Mouse (Mus musculus): ENCODE data around the gene 4930579F01Rik. TPM values are rescaled to one million over a fixed set of nuclear protein-coding genes. Genes with fewer than 3 reads are reported as not detected.

4930579F01Rik gene
- polyA plus RNA-seq, 1 experiment from 2014 or later = not detected

DNA sequence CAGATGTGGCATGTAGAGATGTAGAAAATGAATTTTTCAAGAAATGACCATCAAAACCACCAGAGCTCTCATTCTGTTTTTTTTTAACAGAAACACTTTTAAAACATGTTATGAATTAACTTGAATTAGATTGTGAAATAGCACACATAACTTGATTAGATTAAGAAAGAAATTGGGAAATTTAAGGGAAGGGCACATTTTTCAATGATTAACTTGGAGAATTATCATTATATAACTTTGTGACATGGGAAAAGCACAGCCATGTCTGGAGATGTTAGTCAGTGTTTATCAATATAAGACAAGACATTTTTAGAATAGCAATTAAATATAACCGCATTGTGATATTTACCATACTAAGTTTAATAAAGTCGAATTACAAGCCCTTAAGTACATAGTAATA is 37.9 kb upstream of the 4930579F01Rik start:
- ATAC-seq = no peak
- H3K9ac ChIP-seq (ENCODE audit: low read length) = no peak overlapping the region
- no peak overlapping the region for H3K4me3 ChIP-seq (ENCODE audit: low read depth, low read length)
- no peaks in the 10 kb centered on the region for H3K27me3 ChIP-seq (replicated peaks; ENCODE audit: control insufficient read depth, insufficient read depth, low read length)
- 89% methylated on average over 2 of the region's 2 CpGs for WGBS
- no peaks in the 10 kb centered on the region for H3K4me1 ChIP-seq (ENCODE audit: control insufficient read depth, insufficient read depth, low read length)
- H3K9me3 ChIP-seq (replicated peaks; ENCODE audit: control insufficient read depth, low read length) = no peaks in the 10 kb centered on the region
- H3K4me2 ChIP-seq (ENCODE audit: low read length) = no peak overlapping the region
- no peaks in the 10 kb centered on the region for H3K36me3 ChIP-seq (ENCODE audit: control insufficient read depth, insufficient read depth, low read length)
- no peak for DNase-seq (ENCODE audit: low spot score)
- H3K27ac ChIP-seq (ENCODE audit: low read depth, low read length) = no peak overlapping the region

DNA sequence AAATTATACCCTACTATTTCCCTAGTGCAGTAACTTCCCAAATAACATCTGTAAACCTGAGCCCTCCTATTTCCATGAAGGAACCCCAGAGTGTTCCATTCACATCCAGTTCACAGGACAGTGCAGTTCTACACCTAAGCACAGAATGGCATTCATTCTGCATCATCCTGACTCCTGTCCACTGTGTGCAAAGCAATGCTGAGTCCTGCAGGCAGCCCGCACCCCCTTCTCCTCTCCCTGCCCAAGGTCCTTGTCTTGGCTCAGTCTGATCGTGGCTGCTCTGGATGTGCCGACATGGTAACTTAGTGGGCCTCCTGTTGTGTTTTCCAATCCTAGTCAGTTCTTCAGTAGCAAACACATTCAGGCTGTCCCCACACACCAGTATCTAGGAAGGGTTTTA is 36.6 kb upstream of the 4930579F01Rik start:
- no peak for DNase-seq (ENCODE audit: low spot score)
- Histone ChIP-seq H3K4me1 (ENCODE audit: control insufficient read depth, insufficient read depth, low read length) (no peaks in the 10 kb centered on the region), H3K4me2 (ENCODE audit: low read length) (no peak overlapping the region), H3K27ac (ENCODE audit: low read depth, low read length) (no peak overlapping the region), H3K9ac (ENCODE audit: low read length) (no peak overlapping the region), H3K36me3 (ENCODE audit: control insufficient read depth, insufficient read depth, low read length) (no peaks in the 10 kb centered on the region), H3K9me3 (replicated peaks; ENCODE audit: control insufficient read depth, low read length) (no peaks in the 10 kb centered on the region), H3K4me3 (ENCODE audit: low read depth, low read length) (no peak overlapping the region), H3K27me3 (replicated peaks; ENCODE audit: control insufficient read depth, insufficient read depth, low read length) (no peaks in the 10 kb centered on the region)
- 79% methylated on average over 3 of the region's 3 CpGs for WGBS
- no peak for ATAC-seq

DNA sequence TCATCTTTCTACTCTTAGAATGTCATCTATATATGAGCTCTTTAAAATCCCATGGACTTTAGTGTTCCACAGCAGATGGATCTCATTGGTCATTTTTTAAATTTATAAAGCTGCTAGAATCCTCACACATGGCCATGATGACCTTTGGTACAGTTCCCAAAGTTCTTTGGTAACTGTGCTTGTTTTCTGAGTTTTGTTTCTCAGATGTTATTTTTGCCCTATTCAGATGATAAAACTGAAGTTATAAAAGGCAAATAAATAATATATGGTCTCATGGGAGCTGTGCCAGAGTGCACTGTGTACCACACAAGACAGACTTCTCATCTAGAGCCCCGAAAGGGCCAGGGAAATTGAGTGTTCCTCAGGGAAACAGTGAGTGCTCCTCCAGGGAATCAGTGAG is 35.8 kb upstream of the 4930579F01Rik start:
- no peak for DNase-seq (ENCODE audit: low spot score)
- H3K4me2 ChIP-seq (ENCODE audit: low read length) = no peak overlapping the region
- H3K27ac ChIP-seq (ENCODE audit: low read depth, low read length) = no peak overlapping the region
- no peaks in the 10 kb centered on the region for H3K9me3 ChIP-seq (replicated peaks; ENCODE audit: control insufficient read depth, low read length)
- no peak overlapping the region for H3K9ac ChIP-seq (ENCODE audit: low read length)
- H3K36me3 ChIP-seq (ENCODE audit: control insufficient read depth, insufficient read depth, low read length) = no peaks in the 10 kb centered on the region
- H3K4me3 ChIP-seq (ENCODE audit: low read depth, low read length) = no peak overlapping the region
- H3K4me1 ChIP-seq (ENCODE audit: control insufficient read depth, insufficient read depth, low read length) = no peaks in the 10 kb centered on the region
- no peaks in the 10 kb centered on the region for H3K27me3 ChIP-seq (replicated peaks; ENCODE audit: control insufficient read depth, insufficient read depth, low read length)
- no peak for ATAC-seq
- 93% methylated on average over 1 of the region's 1 CpGs for WGBS

DNA sequence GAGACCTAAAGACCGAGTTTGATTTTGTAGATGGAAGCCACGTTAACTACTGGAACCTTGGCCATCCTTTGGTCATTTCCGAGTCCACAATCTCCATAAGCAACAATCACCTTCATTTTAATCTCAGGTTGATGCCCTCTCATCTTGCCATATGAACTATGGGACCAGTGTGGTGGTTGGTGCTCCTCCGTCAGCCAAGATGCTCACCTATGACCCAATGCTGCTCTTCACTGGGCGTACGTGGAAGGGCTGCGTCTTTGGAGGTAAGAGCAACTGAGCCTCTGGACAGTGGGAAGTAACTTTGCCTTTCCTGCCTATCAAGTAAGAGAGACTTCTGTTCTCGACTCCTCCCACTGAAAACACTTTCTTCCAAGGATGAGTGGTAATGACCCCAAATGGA is 34.2 kb upstream of the 4930579F01Rik start:
- H3K27me3 ChIP-seq (replicated peaks; ENCODE audit: control insufficient read depth, insufficient read depth, low read length) = no peaks in the 10 kb centered on the region
- no peak overlapping the region for H3K27ac ChIP-seq (ENCODE audit: low read depth, low read length)
- H3K4me1 ChIP-seq (ENCODE audit: control insufficient read depth, insufficient read depth, low read length) = no peaks in the 10 kb centered on the region
- no peak overlapping the region for H3K4me2 ChIP-seq (ENCODE audit: low read length)
- ATAC-seq (no peak), DNase-seq (ENCODE audit: low spot score) (no peak)
- H3K9me3 ChIP-seq (replicated peaks; ENCODE audit: control insufficient read depth, low read length) = no peaks in the 10 kb centered on the region
- 91% methylated on average over 8 of the region's 8 CpGs for WGBS
- H3K36me3 ChIP-seq (ENCODE audit: control insufficient read depth, insufficient read depth, low read length) = no peaks in the 10 kb centered on the region
- no peak overlapping the region for H3K9ac ChIP-seq (ENCODE audit: low read length)
- no peak overlapping the region for H3K4me3 ChIP-seq (ENCODE audit: low read depth, low read length)

DNA sequence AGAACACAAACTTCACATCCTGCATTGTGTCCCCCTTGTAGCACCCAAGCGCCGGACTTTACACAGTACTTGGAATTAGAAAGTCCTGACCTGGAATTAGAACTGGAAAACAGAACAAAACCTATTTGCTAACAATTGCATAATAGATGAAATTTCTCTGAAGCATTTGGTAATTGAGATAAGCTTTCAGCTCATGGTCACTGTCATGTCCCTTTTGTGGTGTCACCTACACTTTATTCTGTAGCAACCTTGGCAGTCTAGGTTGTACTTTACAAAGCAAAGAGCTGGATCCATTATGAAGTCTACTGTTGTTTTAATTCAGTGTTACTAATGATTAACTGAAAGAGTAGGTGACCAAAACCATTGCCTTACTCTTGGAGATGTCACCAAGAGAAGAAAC is 33.5 kb upstream of the 4930579F01Rik start:
- WGBS = 94% methylated on average over 2 of the region's 2 CpGs
- no peaks in the 10 kb centered on the region for H3K4me1 ChIP-seq (ENCODE audit: control insufficient read depth, insufficient read depth, low read length)
- H3K4me2 ChIP-seq (ENCODE audit: low read length) = no peak overlapping the region
- no peaks in the 10 kb centered on the region for H3K27me3 ChIP-seq (replicated peaks; ENCODE audit: control insufficient read depth, insufficient read depth, low read length)
- H3K27ac ChIP-seq (ENCODE audit: low read depth, low read length) = no peak overlapping the region
- H3K36me3 ChIP-seq (ENCODE audit: control insufficient read depth, insufficient read depth, low read length) = no peaks in the 10 kb centered on the region
- H3K9me3 ChIP-seq (replicated peaks; ENCODE audit: control insufficient read depth, low read length) = no peaks in the 10 kb centered on the region
- DNase-seq (ENCODE audit: low spot score) (no peak), ATAC-seq (no peak)
- no peak overlapping the region for H3K4me3 ChIP-seq (ENCODE audit: low read depth, low read length)
- H3K9ac ChIP-seq (ENCODE audit: low read length) = no peak overlapping the region

DNA sequence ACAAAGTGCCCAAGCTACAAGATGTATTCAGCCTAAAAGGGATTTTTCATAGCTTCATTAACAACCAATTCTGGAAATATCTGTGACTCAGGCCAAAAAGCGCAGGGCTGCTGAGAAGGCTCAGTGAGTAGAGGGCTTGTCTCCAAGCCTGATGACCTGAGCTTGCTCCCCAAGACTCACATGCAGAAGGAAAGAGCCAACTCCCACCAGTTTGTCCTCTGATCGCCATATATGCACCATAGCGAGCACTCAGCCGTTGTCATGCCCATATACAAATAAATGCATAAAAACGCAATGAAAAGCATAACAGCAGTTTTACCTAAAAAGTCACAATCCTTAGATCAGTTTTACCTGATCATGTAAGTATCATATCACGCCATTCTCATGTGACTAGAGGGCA is 32.9 kb upstream of the 4930579F01Rik start:
- H3K36me3 ChIP-seq (ENCODE audit: control insufficient read depth, insufficient read depth, low read length) = no peaks in the 10 kb centered on the region
- H3K4me1 ChIP-seq (ENCODE audit: control insufficient read depth, insufficient read depth, low read length) = no peaks in the 10 kb centered on the region
- H3K9me3 ChIP-seq (replicated peaks; ENCODE audit: control insufficient read depth, low read length) = no peaks in the 10 kb centered on the region
- DNase-seq (ENCODE audit: low spot score) = no peak
- WGBS = 94% methylated on average over 6 of the region's 6 CpGs
- no peak overlapping the region for H3K4me3 ChIP-seq (ENCODE audit: low read depth, low read length)
- no peak overlapping the region for H3K9ac ChIP-seq (ENCODE audit: low read length)
- H3K27ac ChIP-seq (ENCODE audit: low read depth, low read length) = no peak overlapping the region
- ATAC-seq = no peak
- no peak overlapping the region for H3K4me2 ChIP-seq (ENCODE audit: low read length)
- H3K27me3 ChIP-seq (replicated peaks; ENCODE audit: control insufficient read depth, insufficient read depth, low read length) = no peaks in the 10 kb centered on the region

DNA sequence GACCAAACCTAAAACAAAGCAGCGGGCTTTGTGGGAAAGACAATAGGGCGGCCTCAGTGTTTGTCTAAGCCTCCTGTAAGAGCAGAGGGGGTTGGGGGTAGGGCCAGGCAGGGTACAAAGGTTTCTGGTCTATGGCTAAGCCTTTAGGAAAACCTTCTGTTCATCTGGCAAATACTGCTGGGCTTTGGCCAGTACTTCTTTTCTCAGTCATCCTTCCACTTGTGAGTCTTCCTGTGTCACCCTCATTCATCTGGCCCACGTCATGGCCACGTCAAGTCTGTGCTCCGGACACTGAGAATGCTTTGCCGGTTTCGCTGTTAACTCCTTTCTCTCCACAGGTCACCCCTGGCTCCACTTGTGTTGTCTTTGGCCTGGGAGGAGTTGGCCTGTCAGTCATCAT is 32.2 kb upstream of the 4930579F01Rik start:
- no peak overlapping the region for H3K4me2 ChIP-seq (ENCODE audit: low read length)
- no peaks in the 10 kb centered on the region for H3K4me1 ChIP-seq (ENCODE audit: control insufficient read depth, insufficient read depth, low read length)
- DNase-seq (ENCODE audit: low spot score) = no peak
- no peak overlapping the region for H3K9ac ChIP-seq (ENCODE audit: low read length)
- 54% methylated on average over 7 of the region's 7 CpGs for WGBS
- ATAC-seq = no peak
- H3K27ac ChIP-seq (ENCODE audit: low read depth, low read length) = no peak overlapping the region
- H3K9me3 ChIP-seq (replicated peaks; ENCODE audit: control insufficient read depth, low read length) = no peaks in the 10 kb centered on the region
- no peaks in the 10 kb centered on the region for H3K27me3 ChIP-seq (replicated peaks; ENCODE audit: control insufficient read depth, insufficient read depth, low read length)
- no peak overlapping the region for H3K4me3 ChIP-seq (ENCODE audit: low read depth, low read length)
- H3K36me3 ChIP-seq (ENCODE audit: control insufficient read depth, insufficient read depth, low read length) = no peaks in the 10 kb centered on the region

DNA sequence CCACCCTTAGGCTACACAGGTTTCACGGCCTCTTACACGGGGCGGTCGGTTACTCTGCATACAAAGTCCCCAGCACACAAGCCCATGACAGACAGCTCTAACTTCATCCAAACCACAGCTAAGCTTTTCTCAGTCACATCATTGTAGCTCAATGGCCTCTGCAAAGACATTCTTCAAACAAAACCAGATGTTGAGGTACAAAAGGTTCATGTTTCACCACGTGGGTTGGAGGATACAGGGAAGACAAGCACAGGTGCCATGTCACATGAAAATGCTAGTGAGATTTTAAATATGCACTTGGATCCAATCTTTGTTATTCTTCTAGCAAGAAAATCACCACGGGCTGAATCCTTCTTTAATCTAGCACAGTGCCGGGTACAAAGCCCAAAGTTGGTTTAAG is 31.7 kb upstream of the 4930579F01Rik start:
- Histone ChIP-seq H3K4me3 (ENCODE audit: low read depth, low read length) (no peak overlapping the region), H3K27ac (ENCODE audit: low read depth, low read length) (no peak overlapping the region), H3K27me3 (replicated peaks; ENCODE audit: control insufficient read depth, insufficient read depth, low read length) (no peaks in the 10 kb centered on the region), H3K9me3 (replicated peaks; ENCODE audit: control insufficient read depth, low read length) (no peaks in the 10 kb centered on the region), H3K9ac (ENCODE audit: low read length) (no peak overlapping the region), H3K4me1 (ENCODE audit: control insufficient read depth, insufficient read depth, low read length) (no peaks in the 10 kb centered on the region), H3K4me2 (ENCODE audit: low read length) (no peak overlapping the region), H3K36me3 (ENCODE audit: control insufficient read depth, insufficient read depth, low read length) (no peaks in the 10 kb centered on the region)
- ATAC-seq (no peak), DNase-seq (ENCODE audit: low spot score) (no peak)
- WGBS = 73% methylated on average over 7 of the region's 7 CpGs

DNA sequence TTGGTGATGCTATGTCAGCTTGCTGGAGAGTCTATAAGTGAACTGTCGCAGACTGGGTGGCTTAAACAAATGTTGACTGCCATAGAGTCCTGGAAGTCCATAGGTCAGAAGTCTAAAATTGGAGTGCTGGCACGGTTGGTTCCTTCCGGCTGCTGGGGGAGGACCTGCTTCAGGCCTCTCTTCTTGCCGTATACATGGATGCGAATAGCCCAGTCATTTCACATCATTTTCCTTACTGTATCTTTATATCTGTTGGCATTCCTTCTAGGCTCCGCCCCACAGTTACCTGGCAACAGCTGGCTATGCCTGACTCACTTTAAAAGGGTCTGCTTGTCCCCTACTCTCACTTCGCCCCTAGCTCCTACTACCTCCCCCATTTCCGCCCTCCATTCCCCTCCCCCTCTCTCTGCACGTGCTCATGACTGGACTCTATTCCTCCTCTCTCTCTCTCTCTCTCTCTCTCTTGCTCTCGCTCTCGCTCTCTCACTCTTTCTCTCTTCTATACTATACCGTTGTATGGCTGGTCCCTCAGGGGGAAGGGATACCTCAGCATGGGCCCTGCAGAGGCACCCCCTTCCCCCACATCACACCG is 30.8 kb upstream of the 4930579F01Rik start:
- no peaks in the 10 kb centered on the region for H3K4me1 ChIP-seq (ENCODE audit: control insufficient read depth, insufficient read depth, low read length)
- WGBS = 85% methylated on average over 13 of the region's 13 CpGs
- no peaks in the 10 kb centered on the region for H3K36me3 ChIP-seq (ENCODE audit: control insufficient read depth, insufficient read depth, low read length)
- no peak for DNase-seq (ENCODE audit: low spot score)
- no peak for ATAC-seq
- H3K4me2 ChIP-seq (ENCODE audit: low read length) = no peak overlapping the region
- no peak overlapping the region for H3K9ac ChIP-seq (ENCODE audit: low read length)
- no peaks in the 10 kb centered on the region for H3K27me3 ChIP-seq (replicated peaks; ENCODE audit: control insufficient read depth, insufficient read depth, low read length)
- no peak overlapping the region for H3K4me3 ChIP-seq (ENCODE audit: low read depth, low read length)
- no peaks in the 10 kb centered on the region for H3K9me3 ChIP-seq (replicated peaks; ENCODE audit: control insufficient read depth, low read length)
- no peak overlapping the region for H3K27ac ChIP-seq (ENCODE audit: low read depth, low read length)

Data from forebrain, embryonic 14.5 days (tissue).